Mouse (Mus musculus): ENCODE results near the gene Tysnd1. TPM values are rescaled to one million over a fixed set of nuclear protein-coding genes. Genes with fewer than 3 reads are reported as not detected.
A peak's percentile ranks its signal among the peaks of the same experiment; 100 is the strongest.

Gene Tysnd1
- total RNA-seq (2021) = 10 to 100 TPM; 12.9 to 16.7 TPM
- long read RNA-seq, experiment 1, transcript Tysnd1-201 (4 exons, 2,286 nt) = major isoform, 88 of 97 reads
- long read RNA-seq, experiment 1, partial matches to known transcripts = 5 of 97 reads
- long read RNA-seq, experiment 1, other reads (novel, unspliced or antisense) = 1 of 97 reads
- long read RNA-seq, experiment 2, transcript Tysnd1-201 (4 exons, 2,286 nt) = major isoform, 70 of 74 reads
- long read RNA-seq, experiment 2, partial matches to known transcripts = 0 of 74 reads
- long read RNA-seq, experiment 2, other reads (novel, unspliced or antisense) = 2 of 74 reads

DNA sequence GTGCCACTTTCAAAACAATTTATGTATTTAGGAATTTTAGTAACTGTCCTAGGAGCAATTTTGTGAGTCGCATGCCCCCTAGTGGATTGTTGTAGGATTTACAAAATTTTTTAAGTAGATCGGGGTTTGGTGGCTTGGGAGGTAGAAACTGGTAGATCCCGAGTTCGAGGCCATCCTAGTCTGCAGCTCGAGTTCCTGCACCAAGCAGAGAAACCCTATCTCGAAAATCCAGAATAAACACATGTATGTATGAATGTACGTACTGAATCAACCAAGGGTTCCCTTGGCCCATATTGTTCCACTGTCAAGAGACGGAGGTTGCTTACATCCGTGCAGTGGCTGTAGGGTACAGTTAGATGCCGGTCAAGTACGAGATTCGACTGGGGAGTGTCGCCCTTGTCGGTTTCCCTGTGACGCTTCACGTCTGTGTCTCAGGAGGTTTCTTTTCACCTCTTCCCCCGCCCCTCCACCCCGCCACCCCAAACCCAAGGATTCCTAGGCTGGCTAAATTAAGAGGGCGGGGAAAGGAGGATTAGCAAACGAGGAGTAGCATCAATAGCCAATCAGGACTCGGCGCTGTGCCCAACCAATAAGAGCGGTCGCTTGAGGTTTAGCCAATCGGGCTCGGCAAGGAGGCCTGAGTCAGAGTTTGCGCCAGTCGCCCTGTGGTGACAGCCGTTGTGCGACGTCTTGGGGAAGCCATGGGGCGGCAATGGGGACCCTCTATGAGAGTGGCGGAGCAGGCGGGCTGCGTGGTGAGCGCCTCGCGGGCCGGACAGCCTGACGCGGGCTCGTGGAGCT is at the start of gene Tysnd1:
Tysnd1 (plus strand) TSS at position 645 of the 801 bp plus-strand sequence.
- peak; percentile 97 for DNase-seq

DNA sequence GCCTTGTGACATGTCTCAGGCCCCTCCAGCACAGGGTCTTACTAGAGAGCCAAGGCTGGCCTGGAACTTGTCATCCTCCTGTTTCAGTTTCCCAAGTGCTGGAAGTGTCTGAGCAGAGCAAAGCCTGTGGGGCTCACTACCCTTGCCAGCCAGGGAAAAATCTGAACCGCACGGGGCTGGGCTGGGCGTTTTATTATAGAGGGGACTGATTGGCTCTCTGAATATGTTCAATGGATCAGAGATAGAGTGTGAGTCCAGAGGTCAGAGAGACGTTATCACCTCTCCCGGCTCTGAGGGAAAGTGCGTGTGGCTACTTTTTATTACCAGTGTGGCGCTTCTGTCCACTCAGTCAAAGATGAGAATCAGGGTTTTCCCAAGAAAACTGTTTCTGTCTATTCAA is 48.8 kb upstream of the Tysnd1 start:
- DNase-seq = no peak

DNA sequence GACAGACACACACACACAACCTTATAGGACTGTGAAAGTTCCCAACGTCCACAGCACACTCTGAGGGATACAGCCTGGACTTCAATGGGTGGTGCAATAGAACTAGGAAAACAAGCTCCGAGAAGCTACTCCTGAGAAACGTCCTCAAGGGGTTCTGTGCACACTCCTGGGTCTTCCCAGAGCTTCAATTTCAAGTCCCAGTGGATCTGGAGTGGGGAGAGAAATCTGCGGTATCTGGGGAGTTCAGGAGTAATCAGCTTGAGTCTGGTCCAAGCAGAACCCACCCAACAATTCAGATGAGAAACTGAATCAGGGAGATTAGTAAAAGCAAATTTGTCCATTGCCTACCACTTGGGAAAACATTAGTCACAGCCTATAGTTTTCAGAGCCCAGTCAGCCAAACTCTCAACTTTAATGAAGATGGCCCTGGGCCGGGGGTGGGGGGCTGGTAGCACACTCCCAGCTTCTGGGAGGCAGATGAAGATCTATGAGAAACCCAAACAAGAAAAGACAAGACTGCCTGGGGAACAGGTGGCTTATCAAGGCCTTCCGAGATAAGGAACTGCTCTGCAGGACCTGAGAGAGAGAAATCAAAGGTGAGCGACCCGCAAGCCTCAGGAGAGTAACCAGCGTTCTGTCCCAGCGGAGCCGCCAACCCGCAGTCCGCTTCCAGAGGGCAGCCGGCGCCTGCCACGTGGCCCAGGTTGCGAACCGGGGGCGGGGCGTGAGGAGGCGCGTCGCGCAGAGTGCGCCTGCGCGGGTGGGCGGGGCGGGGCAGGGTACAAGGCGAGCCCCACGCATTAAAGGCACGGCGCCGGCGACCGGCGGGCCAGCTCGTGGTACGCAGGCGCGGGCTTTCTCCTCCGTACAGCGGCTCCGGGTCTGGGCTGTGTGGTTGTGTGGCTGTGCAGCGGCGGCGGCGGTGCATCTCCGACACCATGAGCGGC is 47.3 kb upstream of the Tysnd1 start, which contains the start of gene Ppa1:
Ppa1 (plus strand) TSS at position 763 of the 947 bp plus-strand sequence.
- DNase-seq = peak; percentile 90

DNA sequence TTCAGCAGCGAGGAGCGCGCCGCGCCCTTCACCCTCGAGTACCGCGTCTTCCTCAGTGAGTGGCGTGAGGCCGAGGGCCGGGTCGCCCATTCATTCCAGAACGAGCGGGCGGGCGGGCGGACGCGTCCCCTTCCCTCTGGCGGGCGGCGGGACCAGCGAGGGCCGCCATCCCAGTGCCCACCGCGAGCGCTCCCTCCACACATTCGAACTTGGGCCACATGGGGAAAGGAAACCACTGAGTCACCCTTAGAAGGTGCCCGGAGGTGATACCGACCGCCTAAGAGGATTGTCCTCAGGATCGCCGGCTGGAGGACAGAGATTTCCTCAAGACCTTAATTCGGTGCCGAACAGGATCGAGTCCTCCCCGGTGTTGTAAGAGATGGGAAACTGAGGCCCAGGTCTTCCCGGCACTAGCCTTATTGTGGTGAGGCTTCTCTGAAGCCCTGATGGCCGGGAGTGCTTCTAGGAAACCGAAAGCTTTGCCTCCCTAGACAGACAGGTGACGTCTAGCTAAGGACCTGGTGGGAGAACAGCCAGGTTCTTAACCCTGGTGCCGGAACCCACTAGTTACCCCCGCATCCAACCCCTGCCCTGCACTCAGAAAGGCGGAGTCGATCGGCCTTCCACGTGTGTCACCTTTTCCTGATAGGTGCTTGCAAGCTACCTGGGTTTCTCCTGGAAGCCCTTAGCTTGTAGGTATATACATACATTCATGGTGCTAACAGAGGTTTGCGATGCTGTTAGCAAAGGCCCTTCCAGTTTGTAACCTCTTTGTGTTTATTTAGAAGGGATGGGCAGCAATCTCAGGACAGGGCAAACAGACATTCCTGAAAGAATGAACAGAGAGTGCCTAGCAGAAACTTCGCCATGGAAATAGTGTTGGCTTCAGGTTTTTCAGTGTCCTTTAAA is 46.3 kb upstream of the Tysnd1 start:
- no peak for DNase-seq

DNA sequence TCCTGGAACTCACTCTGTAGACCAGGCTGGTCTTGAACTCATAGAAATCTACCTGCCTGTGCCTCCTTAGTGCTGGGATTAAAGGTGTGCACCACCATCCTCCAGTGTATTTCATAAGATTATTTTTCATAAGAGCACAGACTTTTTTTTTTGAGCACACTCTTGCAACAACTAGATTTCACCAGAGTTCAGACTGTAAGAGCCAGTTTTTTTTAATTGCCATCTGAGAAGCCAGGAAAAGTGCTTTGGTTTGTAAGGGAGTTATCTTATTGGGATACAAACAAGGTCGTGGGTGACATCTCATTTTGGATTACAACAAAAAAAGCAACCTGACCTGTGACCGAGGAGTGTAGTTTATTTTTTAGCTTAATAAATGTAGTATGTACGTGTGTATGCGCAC is 41.2 kb upstream of the Tysnd1 start:
- no peak for DNase-seq

DNA sequence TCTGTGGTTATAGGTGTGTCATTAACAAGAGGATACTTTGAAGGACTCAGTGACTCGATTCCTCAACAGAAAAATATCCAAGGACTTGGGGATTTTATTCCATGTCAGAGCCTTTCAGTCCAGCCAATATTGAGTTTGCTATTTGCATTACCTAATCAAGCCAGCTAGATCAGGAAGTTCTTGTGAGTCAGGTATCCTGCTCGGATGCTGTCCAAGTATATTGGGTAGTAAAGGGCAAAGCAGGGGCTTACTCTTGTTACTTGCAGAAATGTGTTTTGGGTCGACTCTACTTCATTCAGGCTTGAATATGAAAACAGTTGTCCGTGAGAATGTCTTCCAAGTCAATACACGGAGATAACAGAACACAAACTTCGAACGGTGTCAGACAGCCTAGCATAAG is 40.6 kb upstream of the Tysnd1 start:
- DNase-seq = no peak

DNA sequence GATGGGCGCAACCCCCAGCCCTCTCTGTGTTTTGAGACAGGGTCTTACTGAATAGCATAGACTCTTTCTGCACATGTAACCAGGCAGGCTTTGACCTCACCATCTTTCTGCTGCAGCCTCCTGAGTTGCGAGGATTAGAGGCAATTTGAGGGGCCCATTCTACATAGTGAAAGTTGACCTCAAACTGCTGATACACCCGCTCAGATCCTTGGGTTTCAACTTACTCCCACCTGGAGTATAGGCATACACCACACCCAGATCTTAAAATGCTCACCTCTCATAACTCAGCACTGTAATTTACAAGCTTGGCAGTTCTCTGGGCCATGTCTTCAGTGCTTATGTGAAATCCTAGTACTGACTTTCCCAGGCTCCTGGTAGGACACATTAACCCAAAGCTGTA is 40.1 kb upstream of the Tysnd1 start:
- no peak for DNase-seq

DNA sequence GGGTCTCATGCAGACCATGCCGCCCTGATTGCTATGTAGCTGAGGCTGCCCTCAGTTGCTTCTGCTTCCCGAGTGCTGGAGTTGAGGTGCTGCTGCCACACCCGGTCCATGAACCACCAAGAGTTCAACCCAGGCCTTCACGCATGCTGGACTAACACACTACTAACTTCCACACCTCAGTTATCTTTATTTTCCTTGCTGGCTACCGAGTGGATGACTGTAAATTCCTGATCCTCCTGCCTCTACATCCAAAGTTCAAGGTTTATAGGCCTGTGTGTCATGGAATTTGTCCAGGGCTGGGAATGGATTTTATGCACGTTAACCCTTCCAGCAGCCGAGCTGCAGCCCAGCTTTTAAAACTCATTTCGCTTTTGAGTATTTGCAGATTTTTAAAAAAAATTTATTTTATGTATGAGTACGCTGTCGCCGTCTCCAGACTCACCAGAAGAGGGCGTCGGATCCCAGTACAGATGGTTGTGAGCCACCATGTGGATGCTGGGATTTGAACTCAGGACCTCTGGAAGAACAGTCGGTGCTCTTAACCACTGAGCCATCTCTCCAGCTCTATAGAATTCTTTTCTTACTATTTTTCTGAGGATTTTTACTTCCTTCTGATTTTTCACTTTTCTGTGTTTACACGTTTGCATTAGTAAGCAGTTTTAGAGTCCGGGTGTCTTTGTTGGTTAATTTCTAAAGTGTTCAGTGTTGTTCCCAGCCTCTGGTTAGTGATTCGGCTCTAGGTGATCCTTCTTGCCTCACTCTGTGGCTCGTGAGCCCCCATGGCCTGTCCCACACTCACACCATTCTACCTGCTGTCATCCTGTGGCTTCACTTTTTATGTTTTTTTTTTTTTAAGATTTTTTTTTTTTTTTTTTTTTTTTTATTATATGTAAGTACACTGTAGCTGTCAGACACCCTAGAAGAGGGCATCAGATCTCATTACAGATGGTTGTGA is 38.1 kb upstream of the Tysnd1 start:
- DNase-seq = no peak

DNA sequence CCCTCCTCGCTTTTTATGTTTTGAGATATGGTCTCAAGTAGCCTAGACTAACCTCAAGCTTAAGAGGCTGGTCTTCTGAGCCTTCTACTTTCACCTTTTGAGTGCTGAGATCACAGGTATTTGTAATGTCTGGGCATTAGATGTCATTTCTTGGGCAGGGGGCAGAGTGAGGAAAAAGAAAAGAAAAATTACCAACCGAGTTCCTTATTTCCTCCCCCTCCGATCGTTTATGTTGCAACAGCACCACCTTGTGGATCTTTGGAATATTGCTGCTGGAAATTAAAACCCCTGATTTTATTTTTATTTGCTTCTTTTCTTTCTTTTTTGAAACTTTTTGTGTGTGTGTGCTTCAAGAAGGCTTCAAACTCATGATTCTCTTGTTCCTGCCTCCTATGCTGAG is 37.3 kb upstream of the Tysnd1 start:
- peak; percentile 41 for DNase-seq

DNA sequence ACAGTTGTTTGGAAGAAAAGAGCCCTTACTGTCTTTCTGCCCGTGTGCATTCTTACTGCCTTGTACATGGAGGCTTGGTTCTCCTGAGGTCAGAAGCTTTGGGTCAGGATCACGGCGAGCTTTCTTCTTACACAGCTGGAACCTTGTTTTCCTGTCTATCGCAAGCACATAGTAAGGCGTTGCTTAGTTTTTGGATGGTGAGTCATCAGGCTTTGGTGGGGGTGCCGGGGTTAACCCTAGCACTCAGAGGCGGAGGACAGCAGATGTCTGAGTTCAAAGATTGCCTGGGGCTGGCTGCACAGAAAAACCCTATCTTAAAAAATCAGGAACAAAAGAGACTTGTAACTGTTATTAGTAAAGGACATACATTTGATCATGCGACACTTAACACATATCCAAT is 33.4 kb upstream of the Tysnd1 start:
- DNase-seq = no peak

DNA sequence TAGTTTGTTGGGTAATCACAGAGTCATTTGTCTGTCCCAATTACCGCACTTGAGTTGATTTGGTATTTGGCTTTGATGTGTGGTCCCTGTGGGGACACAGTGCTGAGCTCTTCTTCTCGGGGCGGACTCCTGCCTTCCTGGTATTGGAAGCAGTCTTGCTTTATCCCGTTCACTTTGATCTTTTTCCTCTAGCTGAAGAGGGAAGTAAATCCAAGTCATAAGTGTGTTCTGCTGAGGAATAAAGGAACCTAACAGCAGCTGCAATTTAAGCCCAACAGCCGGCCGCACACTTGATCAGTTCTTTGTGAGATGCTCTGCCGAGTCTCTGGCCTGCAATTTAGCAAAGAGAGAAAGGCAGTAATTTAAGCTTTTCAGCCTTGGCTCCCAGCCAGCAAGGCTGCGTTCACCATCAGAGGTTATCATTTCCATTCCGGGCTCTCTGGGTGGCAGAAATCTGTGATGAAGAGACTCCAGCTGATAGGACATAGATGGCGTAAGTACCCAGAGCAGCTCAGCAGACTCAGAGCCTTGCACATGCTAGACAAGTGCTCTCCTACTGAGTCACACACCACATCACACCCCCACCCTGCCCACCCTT is 32.8 kb upstream of the Tysnd1 start:
- DNase-seq = no peak

DNA sequence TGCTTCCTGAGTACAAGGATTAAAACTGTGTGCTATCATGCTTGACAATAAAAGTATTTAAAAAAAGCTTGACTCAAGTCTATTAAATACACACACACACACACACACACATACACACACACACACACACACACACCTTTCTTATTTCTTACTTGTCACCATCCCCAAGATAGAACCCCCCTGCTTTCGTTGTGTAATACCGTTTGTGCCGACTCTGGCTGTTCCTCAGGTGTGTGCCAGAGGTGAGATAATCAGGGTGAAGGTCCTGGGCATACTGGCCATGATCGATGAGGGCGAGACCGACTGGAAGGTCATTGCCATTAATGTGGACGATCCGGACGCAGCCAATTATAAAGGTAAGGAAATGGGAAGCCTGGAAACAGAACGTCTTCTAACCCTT is 30.2 kb upstream of the Tysnd1 start:
- DNase-seq = no peak

DNA sequence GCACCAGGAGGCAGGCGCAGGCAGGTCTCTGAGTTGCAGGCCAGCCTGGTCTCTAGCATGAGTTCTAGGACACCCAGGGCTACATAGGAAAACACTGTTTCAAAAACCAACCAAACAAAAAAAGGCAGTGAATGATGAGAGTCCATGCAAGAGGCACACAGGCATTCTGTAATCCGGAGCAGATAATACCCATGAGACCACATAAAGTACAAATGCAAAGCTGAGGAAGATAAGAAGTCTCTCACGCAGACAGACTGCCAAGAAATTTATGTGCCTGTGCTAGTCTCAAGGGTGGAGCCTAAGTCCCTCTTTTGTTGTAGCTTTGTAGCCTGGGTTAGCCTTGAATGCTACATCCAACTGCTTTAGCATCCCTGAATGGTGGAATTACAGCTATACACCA is 29.7 kb upstream of the Tysnd1 start:
- no peak for DNase-seq

DNA sequence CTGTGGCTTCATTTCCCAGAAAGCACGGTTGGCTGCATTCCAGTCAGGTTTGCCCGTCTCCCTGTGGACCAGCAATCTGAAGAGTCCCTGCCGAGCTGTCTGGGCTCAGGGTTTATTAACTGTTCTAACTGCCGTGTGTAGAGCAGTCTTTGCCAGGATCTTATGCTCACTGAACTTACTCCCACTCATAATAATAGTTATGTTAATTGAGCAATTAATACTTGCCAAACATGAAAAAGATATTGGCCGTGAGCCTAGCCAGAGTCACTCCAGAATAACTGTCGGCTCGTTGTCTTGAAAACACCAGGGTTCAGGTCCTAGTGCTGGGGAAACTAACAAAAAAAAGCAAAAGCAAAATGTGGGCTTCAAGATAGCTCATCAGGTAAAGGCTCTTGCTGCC is 26.0 kb upstream of the Tysnd1 start:
- DNase-seq = no peak

DNA sequence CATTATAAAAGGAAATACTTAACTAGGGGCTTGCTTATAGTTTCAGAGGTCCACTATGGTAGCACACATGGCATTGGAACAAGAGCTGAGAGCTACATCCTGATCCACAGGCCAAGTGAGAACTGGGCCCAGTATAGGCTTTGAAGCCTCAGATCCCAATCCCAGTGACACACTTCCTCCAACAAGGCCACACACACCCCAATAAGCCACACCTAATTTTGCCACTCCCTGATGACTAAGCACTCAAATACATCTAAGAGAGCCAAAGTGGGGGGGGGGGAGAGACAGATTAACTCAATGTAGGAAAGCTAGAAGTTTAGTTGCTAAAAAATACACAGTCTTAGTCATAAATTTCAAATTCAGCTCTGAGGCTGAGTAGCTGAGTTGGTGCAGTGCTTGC is 25.4 kb upstream of the Tysnd1 start:
- no peak for DNase-seq

DNA sequence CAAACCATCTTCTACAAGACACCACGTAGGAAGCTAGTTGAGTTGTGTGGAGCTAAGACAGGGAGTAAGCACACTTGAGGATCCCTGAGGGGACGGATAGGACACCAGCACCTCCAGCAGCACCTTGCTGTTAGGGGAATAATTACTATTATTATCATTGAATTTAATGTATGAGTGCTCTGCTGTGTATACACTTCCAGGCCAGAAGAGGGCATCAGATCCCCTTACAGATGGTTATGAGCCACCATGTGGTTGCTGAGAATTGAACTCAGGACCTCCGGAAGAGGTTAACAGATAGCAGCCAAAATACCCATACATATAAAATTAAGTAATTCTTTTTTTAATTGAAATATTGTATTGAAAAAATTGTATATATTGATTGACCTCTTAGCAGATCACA is 24.6 kb upstream of the Tysnd1 start:
- no peak for DNase-seq

DNA sequence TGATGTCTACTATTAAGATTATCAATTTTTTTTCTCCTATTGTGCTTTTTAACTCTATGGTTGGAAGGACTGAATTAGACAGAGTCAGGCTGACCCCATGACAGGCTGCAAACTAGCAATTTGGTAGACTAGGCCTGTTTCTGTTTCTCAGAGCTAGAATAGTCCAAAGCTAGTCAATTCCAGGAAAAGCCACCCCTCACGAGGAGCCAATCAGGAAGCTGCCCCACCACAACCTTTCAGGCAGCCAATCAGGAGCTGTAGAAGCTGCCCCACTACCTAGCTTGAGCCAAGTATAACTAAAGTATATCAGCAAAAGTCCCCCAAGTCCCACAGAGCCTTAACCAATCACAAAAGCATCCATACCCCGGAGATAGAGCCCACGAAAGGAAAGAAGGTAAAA is 19.4 kb upstream of the Tysnd1 start:
- DNase-seq = no peak

DNA sequence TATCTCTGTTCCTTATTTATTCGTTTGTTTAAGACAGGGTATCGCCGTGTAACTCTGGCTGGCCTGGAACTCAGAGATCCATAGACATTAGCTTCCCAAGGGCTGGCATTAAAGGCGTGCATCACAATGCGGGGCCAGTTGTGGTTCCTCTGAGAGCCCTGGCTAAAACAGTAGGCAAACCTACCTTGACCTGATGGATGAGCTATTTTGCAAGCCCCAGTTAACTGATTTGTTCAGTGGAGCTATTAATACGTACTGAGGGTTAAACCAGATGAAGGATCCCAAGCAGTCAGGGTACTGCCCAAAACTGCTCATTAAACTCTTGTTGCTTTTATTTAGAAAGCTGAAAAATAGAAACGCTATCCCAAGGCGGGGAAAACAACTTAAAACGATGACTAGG is 15.8 kb upstream of the Tysnd1 start:
- no peak for DNase-seq

DNA sequence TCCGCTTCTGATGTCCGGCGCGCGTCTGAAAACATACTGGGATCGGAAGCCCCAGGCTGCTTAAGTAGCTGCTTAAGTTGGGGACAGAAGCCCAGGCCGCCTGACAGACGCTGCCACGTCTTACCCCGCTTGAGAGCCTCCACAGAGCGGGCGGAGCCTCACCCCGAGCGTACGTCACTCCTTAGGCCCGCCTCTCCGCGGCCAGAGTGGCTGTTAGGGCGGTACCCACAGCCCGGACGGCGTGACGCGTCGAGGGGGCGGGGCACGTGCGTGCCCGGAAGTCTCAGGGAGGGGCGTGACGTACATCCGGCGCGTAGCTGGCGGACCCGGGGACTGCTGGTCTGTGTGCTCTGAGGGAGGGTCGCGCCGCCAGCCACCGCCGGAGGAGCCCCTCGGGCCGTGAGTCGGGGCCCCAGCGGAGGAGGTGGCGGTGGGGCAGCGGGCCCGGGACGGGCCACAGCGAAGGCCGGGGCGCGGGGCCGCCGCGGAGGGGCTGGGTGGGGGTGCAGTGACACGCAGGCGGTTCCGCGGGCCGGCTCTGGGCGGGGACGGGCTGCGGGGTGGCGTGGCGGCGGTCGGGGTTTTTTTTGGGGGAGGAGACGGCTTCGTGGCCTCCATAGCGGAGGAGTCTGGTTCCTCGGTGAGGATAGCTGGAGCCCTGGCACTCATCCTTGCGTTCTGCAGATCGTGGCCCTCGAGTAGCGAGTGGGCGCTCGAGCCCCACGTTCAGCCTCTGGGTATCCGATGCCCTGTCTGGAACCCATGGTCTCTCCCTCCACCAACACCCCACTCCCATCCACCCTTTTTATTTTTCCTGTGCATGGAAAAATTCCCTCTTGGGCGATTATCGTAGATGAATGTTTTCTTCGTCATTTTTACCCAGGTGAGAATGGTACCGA is 15.1 kb upstream of the Tysnd1 start, which contains the start of gene Sar1a:
Sar1a (plus strand) TSS at position 285 of the 899 bp plus-strand sequence.
- DNase-seq = peak; percentile 99
